Mouse (Mus musculus) MN1 (cell line): ENCODE results near the gene Rtn4ip1.

Experiments
- DNase-seq: peaks from one replicate; pipeline ENCODE4 v3.0.0-alpha.2; 2016; ENCODE audit warnings: low spot score

Rtn4ip1 gene

GRCm38 (mm10) chr10:44002995-44003524 lies 101.5 kb downstream of the Rtn4ip1 start:
- DNase-seq = no peak

- DNase-seq = no peak
These were observed 102.0 kb downstream of the Rtn4ip1 start for GRCm38 (mm10) chr10:44003551-44004151.

GRCm38 (mm10) chr10:44004221-44004751 lies 102.7 kb downstream of the Rtn4ip1 start:
- DNase-seq = no peak

GRCm38 (mm10) chr10:44005677-44006641 lies 104.4 kb downstream of the Rtn4ip1 start:
- DNase-seq = no peak
